Mouse (Mus musculus) ovary, postnatal 10 days (tissue): ENCODE data around the gene Ppp1r12c.
"Not testable (repeated sequence)": the region's sequence is repeated elsewhere in the genome, so short reads cannot be mapped to it uniquely, and the experiment has no call there.

Source experiments
- DNase-seq: peaks from one replicate; pipeline ENCODE4 v3.0.0; 2022; ENCODE audit warnings: low spot score

Ppp1r12c gene

GRCm38 (mm10) chr7:4501558-4502397 is at the start of gene Ppp1r12c:
Ppp1r12c (minus strand) TSS chr7:4501680.
- peak; percentile 93 for DNase-seq

- no peak for DNase-seq
These were observed 45.8 kb upstream of the Ppp1r12c start, which contains the start of gene Syt5 for GRCm38 (mm10) chr7:4547221-4547641. Syt5 (minus strand) TSS chr7:4547541.

- DNase-seq, result no peak
These were observed 45.2 kb upstream of the Ppp1r12c start for GRCm38 (mm10) chr7:4546591-4547131.

GRCm38 (mm10) chr7:4546050-4546449 is 44.6 kb upstream of the Ppp1r12c start:
- no peak for DNase-seq

GRCm38 (mm10) chr7:4542013-4542412 is 40.5 kb upstream of the Ppp1r12c start:
- DNase-seq, result no peak

- no peak for DNase-seq
These were observed 39.9 kb upstream of the Ppp1r12c start for GRCm38 (mm10) chr7:4541344-4541743.

GRCm38 (mm10) chr7:4539019-4539418 is 37.5 kb upstream of the Ppp1r12c start:
- DNase-seq, result no peak

GRCm38 (mm10) chr7:4537181-4537580 is 35.7 kb upstream of the Ppp1r12c start:
- no peak for DNase-seq

GRCm38 (mm10) chr7:4536369-4536768 is 34.9 kb upstream of the Ppp1r12c start:
- DNase-seq, result no peak

- DNase-seq, result peak; percentile 36
These were observed 30.7 kb upstream of the Ppp1r12c start, which contains the start of gene Dnaaf3 for GRCm38 (mm10) chr7:4532005-4532729. Dnaaf3 (minus strand) TSS chr7:4532453.

- not testable (repeated sequence) for DNase-seq
These were observed 28.7 kb upstream of the Ppp1r12c start for GRCm38 (mm10) chr7:4530166-4530565.

- DNase-seq, result no peak
These were observed 25.8 kb upstream of the Ppp1r12c start for GRCm38 (mm10) chr7:4527302-4527689.

- no peak for DNase-seq
These were observed 25.1 kb upstream of the Ppp1r12c start for GRCm38 (mm10) chr7:4526341-4527301.

GRCm38 (mm10) chr7:4524212-4524922 is 22.9 kb upstream of the Ppp1r12c start, which contains the start of gene Tnni3:
Tnni3 (minus strand) TSS chr7:4524229.
- DNase-seq, result not testable (repeated sequence)

- DNase-seq, result no peak
These were observed 22.0 kb upstream of the Ppp1r12c start for GRCm38 (mm10) chr7:4523205-4524130.

GRCm38 (mm10) chr7:4522292-4522691 is 20.8 kb upstream of the Ppp1r12c start:
- no peak for DNase-seq

- DNase-seq, result no peak
These were observed 19.9 kb upstream of the Ppp1r12c start for GRCm38 (mm10) chr7:4521231-4522003.

- DNase-seq, result no peak
These were observed 17.0 kb upstream of the Ppp1r12c start for GRCm38 (mm10) chr7:4518487-4518886.
